Mouse (Mus musculus): ENCODE data around the gene H2-Q6.
A peak's percentile ranks its signal among the peaks of the same experiment; 100 is the strongest.
"Not testable (repeated sequence)": the region's sequence is repeated elsewhere in the genome, so short reads cannot be mapped to it uniquely, and the experiment has no call there.

Gene H2-Q6

GRCm38 (mm10) chr17:35424624-35425416 lies at the start of gene H2-Q6:
Gene H2-Q6 (plus strand): TSS chr17:35424850.
- not testable (repeated sequence) for DNase-seq (ENCODE audit: low read depth, low spot score)

DNA sequence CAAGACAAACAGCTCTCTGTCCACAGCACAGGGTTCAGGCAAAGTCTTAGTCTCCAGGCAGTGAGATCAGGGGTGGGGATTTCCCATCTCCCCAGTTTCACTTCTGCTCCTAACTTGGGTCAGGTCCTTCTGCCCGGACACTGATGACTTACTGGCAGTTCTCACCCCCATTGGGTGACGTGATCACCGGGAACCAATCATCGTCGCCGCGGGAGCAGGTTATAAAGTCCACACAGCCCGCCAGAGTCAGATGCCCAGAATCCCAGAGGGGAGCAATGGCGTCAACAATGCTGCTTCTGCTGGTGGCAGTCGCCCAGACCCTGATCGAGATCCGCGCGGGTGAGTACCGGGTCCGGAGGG lies 45.3 kb upstream of the H2-Q6 start, which contains the start of gene H2-Q4:
Gene H2-Q4, plus strand, starts transcription at position 249 of the 360 bp plus-strand sequence.
- DNase-seq (ENCODE audit: low read depth, low spot score) = peak; percentile 64

- DNase-seq (ENCODE audit: low read depth, low spot score) = no peak
Measured at GRCm38 (mm10) chr17:35379729-35380451, 44.8 kb upstream of the H2-Q6 start.

DNA sequence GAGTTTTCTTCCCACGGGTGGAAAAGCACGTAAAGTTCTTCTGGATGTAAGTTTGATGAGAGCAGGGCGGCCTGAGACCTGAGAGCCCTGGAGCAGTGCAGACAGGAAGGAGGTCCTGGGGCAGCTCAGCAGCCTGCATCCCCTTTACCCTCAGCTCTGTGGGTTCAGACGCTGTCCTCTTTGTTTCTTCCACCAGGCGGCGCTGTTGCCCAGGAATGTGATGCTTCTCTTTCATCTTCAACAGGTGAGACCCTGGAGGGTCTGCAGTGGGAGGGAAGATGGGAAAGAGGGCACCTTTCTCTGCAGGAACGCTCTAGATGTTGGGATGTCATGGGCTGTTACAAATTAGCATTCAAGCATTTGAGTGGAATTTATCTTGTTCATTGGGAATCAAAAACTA lies 34.9 kb upstream of the H2-Q6 start:
- DNase-seq (ENCODE audit: low read depth, low spot score) = not testable (repeated sequence)

DNA sequence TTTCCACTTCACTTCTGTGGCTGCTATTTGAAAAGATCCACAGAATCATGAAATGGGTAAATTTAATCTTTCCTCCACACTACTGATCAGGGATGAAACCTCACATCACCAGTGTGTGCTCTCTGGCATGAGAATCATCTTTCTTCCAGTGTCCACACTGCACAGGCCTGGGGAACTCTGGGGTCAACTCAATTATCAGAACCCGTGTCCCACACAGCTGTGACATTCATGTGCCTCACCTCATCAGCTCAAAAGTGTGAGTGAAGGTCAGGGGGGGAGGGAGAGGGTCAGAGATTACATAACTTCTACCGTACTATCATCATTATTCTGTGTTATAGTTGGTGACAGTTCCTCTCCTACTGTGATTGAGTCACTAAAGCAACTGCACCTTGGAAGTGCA lies 32.0 kb upstream of the H2-Q6 start:
- DNase-seq (ENCODE audit: low read depth, low spot score) = not testable (repeated sequence)

- not testable (repeated sequence) for DNase-seq (ENCODE audit: low read depth, low spot score)
Measured at GRCm38 (mm10) chr17:35393864-35394800, 30.5 kb upstream of the H2-Q6 start.

DNA sequence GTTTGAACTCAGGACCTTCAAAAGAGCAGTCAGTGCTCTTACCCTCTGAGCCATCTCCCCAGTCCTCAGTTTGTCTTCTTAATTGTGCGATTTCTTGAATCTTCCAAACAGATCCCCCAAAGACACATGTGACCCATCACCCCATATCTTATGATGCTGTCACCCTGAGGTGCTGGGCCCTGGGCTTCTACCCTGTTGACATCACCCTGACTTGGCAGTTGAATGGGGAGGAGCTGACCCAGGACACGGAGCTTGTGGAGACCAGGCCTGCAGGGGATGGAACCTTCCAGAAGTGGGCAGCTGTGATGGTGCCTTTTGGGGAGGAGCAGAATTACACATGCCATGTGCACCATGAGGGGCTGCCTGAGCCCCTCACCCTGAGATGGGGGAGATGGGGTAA lies 27.7 kb upstream of the H2-Q6 start:
- DNase-seq (ENCODE audit: low read depth, low spot score) = not testable (repeated sequence)

DNA sequence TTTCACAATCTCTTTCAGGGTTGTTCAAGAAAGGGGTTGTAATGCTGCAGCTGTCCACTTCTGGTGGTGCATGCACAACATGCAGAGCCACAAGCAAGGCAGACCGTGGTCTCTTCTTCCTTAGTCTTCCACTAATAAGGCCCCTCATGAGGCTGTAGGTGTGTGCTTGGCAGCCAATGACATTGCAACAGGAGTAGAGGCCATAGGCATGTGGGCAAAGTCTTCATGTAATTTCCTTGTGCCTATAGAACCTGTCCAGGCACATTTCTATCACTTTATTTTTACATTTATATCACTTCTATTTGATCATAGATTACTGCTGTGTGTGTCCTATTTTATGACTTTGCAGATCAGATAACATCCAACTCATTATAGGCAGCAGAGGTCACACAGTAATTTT lies 11.6 kb upstream of the H2-Q6 start:
- DNase-seq (ENCODE audit: low read depth, low spot score) = not testable (repeated sequence)

DNA sequence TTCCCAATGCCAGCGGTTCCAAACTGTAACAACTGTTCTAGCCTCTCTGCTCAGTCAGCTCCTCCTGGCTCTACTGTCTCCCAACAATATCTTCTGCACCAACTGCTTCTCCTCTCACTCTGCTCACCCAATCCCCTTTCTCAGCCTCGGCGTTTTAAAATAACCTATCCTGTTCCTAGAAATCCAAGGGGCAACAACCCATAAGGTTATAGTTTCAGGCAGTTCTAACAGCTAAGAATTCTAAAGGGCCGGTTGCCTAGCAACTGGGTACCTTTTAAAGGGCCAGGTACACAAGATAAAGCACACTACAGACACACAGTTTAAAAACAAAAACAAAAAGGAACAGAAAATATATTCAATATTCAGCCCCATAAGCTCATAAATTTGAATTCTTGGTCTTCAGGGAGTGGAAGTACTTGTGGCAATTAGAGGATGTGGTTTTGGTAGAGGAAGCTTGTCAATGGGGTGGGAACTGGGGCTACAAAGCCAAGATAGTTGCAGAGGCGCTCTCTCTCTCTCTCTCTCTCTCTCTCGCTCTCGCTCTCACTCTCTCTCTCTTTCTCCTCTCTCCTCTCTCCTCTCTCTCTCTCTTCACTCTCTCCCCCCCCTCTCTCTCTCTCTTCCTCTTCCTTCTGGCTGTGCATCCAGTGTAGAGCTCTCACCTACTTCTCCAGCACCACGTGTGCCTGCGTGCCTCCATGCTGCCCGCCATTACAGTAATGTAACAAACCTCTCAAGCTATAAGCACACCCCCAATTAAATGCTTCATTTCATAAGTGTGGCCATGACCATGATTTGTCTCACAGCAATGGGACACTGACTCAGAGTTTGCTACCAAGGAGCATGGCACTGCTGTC lies 9.1 kb upstream of the H2-Q6 start:
- DNase-seq (ENCODE audit: low read depth, low spot score) = not testable (repeated sequence)

- DNase-seq (ENCODE audit: low read depth, low spot score) = no peak
Measured at GRCm38 (mm10) chr17:35418772-35419171, 5.9 kb upstream of the H2-Q6 start.

GRCm38 (mm10) chr17:35419564-35419963 lies 5.1 kb upstream of the H2-Q6 start:
- not testable (repeated sequence) for DNase-seq (ENCODE audit: low read depth, low spot score)

DNA sequence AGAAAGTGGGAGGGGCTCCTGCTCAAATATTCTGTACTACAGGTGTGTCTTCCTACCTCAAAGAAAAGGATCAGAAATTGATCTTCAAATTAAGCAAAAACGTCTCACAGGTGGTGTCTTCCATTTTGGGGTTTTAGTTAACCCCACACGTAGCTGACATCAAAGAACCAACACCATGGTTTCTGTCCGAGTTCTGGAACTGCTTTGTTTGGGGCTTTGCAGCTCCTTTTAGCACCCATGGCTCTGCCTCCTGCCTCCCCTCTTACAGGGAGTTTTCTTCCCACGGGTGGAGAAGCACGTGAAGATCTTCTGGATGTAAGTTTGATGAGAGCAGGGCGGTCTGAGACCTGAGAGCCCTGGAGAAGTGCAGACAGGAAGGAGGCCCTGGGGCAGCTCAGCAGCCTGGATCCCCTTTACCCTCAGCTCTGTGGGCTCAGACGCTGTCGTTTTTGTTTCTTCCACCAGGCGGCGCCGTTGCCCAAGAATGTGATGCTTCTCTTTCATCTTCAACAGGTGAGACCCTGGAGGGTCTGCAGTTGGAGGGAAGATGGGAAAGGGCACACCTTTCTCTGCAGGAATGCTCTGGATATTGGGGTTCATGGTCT lies 4.3 kb upstream of the H2-Q6 start:
- not testable (repeated sequence) for DNase-seq (ENCODE audit: low read depth, low spot score)

- DNase-seq (ENCODE audit: low read depth, low spot score) = not testable (repeated sequence)
Measured at GRCm38 (mm10) chr17:35421331-35421730, 3.3 kb upstream of the H2-Q6 start.

DNA sequence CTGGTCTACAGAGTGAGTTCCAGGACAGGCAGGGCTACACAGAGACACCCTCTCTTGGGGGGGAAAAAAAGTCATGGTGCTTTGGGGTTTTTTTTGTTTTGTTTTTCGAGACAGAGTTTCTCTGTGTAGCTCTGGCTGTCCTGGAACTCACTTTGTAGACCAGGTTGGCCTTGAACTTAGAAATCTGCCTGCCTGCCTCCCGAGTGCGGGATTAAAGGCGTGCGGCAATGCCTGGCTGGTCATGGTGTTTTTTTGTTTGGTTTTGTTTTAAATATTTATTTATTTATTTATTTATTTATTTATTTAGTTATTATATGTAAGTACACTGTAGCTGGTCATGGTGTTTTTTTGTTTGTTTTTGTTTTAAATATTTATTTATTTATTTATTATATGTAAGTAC lies 2.3 kb upstream of the H2-Q6 start:
- not testable (repeated sequence) for DNase-seq (ENCODE audit: low read depth, low spot score)

- DNase-seq (ENCODE audit: low read depth, low spot score) = not testable (repeated sequence)
Measured at GRCm38 (mm10) chr17:35423131-35423810, 1.4 kb upstream of the H2-Q6 start.

- DNase-seq (ENCODE audit: low read depth, low spot score) = not testable (repeated sequence)
Measured at GRCm38 (mm10) chr17:35424106-35424505, 544 bp upstream of the H2-Q6 start.

GRCm38 (mm10) chr17:35425474-35425873 lies 824 bp downstream of the H2-Q6 start:
- DNase-seq (ENCODE audit: low read depth, low spot score) = not testable (repeated sequence)

GRCm38 (mm10) chr17:35428883-35429282 lies 4.2 kb downstream of the H2-Q6 start:
- not testable (repeated sequence) for DNase-seq (ENCODE audit: low read depth, low spot score)

GRCm38 (mm10) chr17:35430671-35431070 lies 6.0 kb downstream of the H2-Q6 start:
- not testable (repeated sequence) for DNase-seq (ENCODE audit: low read depth, low spot score)

GRCm38 (mm10) chr17:35432167-35432566 lies 7.5 kb downstream of the H2-Q6 start:
- not testable (repeated sequence) for DNase-seq (ENCODE audit: low read depth, low spot score)

Data from embryo, embryonic 11.5 days (tissue).